Mouse (Mus musculus): ENCODE measurements around the gene Drd4. TPM values are rescaled to one million over a fixed set of nuclear protein-coding genes. Genes with fewer than 3 reads are reported as not detected.

Drd4 gene
- polyA plus RNA-seq, 1 experiment, result 0.03 TPM

- H3K36me3 ChIP-seq (ENCODE audit: control insufficient read depth, insufficient read depth, low read length), result no peaks in the 10 kb centered on the region
- no peaks in the 10 kb centered on the region for H3K27me3 ChIP-seq (replicated peaks; ENCODE audit: control insufficient read depth, insufficient read depth, low read length)
- TF ChIP-seq CTCF (conservative IDR thresholded peaks at IDR 0.05; ENCODE audit: insufficient read depth, insufficient read length, low read depth, low read length), result no peak
- no peak for TF ChIP-seq POLR2A (IDR thresholded peaks at IDR 0.05; ENCODE audit: low read depth, low read length)
- WGBS, result 76% methylated on average over 11 of the region's 11 CpGs
- DNase-seq, result no peak
- H3K4me3 ChIP-seq (ENCODE audit: insufficient read depth, low read depth, low read length), result no peak overlapping the region
- H3K27ac ChIP-seq (ENCODE audit: insufficient read depth, low read depth, low read length), result no peak overlapping the region
- peaks cover 21% of the 10 kb centered on the region for H3K4me1 ChIP-seq (ENCODE audit: control insufficient read depth, insufficient read depth, low read length)
Measured at GRCm38 (mm10) chr7:141277701-141278678, 13.8 kb upstream of the Drd4 start.

- Histone ChIP-seq H3K27ac (ENCODE audit: insufficient read depth, low read depth, low read length) (no peak within 1 kb of the TSS), H3K4me3 (ENCODE audit: insufficient read depth, low read depth, low read length) (peak within 1 kb of the TSS; percentile 46; the same call in 1 of the 2 replicates), H3K4me1 (ENCODE audit: control insufficient read depth, insufficient read depth, low read length) (peaks cover 21% of the 10 kb centered on the region), H3K27me3 (replicated peaks; ENCODE audit: control insufficient read depth, insufficient read depth, low read length) (no peaks in the 10 kb centered on the region), H3K36me3 (ENCODE audit: control insufficient read depth, insufficient read depth, low read length) (no peaks in the 10 kb centered on the region)
- DNase-seq, result peak; percentile 45
- TF ChIP-seq CTCF (conservative IDR thresholded peaks at IDR 0.05; ENCODE audit: insufficient read depth, insufficient read length, low read depth, low read length), result peak; percentile 54; the same call in 1 of the 2 replicates
- TF ChIP-seq POLR2A (IDR thresholded peaks at IDR 0.05; ENCODE audit: low read depth, low read length), result no peak
- 11% methylated on average over 46 of the region's 46 CpGs for WGBS
Measured at GRCm38 (mm10) chr7:141278766-141279590, 12.8 kb upstream of the Drd4 start, which contains the start of gene Sct. Gene Sct, minus strand, starts transcription at chr7:141279133.

GRCm38 (mm10) chr7:141281442-141281841 lies 10.4 kb upstream of the Drd4 start:
- Histone ChIP-seq H3K36me3 (ENCODE audit: control insufficient read depth, insufficient read depth, low read length) (no peaks in the 10 kb centered on the region), H3K27me3 (replicated peaks; ENCODE audit: control insufficient read depth, insufficient read depth, low read length) (no peaks in the 10 kb centered on the region), H3K27ac (ENCODE audit: insufficient read depth, low read depth, low read length) (no peak overlapping the region), H3K4me1 (ENCODE audit: control insufficient read depth, insufficient read depth, low read length) (peaks cover 12% of the 10 kb centered on the region), H3K4me3 (ENCODE audit: insufficient read depth, low read depth, low read length) (no peak overlapping the region)
- 36% methylated on average over 6 of the region's 6 CpGs for WGBS
- DNase-seq, result peak; percentile 74
- no peak for TF ChIP-seq CTCF (conservative IDR thresholded peaks at IDR 0.05; ENCODE audit: insufficient read depth, insufficient read length, low read depth, low read length)
- TF ChIP-seq POLR2A (IDR thresholded peaks at IDR 0.05; ENCODE audit: low read depth, low read length), result no peak

GRCm38 (mm10) chr7:141282756-141283155 lies 9.1 kb upstream of the Drd4 start:
- no peak for TF ChIP-seq POLR2A (IDR thresholded peaks at IDR 0.05; ENCODE audit: low read depth, low read length)
- TF ChIP-seq CTCF (conservative IDR thresholded peaks at IDR 0.05; ENCODE audit: insufficient read depth, insufficient read length, low read depth, low read length), result no peak
- no peaks in the 10 kb centered on the region for H3K36me3 ChIP-seq (ENCODE audit: control insufficient read depth, insufficient read depth, low read length)
- DNase-seq, result peak; percentile 31
- peaks cover 8% of the 10 kb centered on the region for H3K4me1 ChIP-seq (ENCODE audit: control insufficient read depth, insufficient read depth, low read length)
- H3K27ac ChIP-seq (ENCODE audit: insufficient read depth, low read depth, low read length), result no peak overlapping the region
- H3K4me3 ChIP-seq (ENCODE audit: insufficient read depth, low read depth, low read length), result no peak overlapping the region
- H3K27me3 ChIP-seq (replicated peaks; ENCODE audit: control insufficient read depth, insufficient read depth, low read length), result no peaks in the 10 kb centered on the region
- WGBS, result 65% methylated on average over 4 of the region's 4 CpGs

GRCm38 (mm10) chr7:141288042-141288441 lies 3.8 kb upstream of the Drd4 start:
- Histone ChIP-seq H3K4me3 (ENCODE audit: insufficient read depth, low read depth, low read length) (no peak overlapping the region), H3K4me1 (ENCODE audit: control insufficient read depth, insufficient read depth, low read length) (no peaks in the 10 kb centered on the region), H3K36me3 (ENCODE audit: control insufficient read depth, insufficient read depth, low read length) (no peaks in the 10 kb centered on the region), H3K27me3 (replicated peaks; ENCODE audit: control insufficient read depth, insufficient read depth, low read length) (no peaks in the 10 kb centered on the region), H3K27ac (ENCODE audit: insufficient read depth, low read depth, low read length) (no peak overlapping the region)
- TF ChIP-seq CTCF (conservative IDR thresholded peaks at IDR 0.05; ENCODE audit: insufficient read depth, insufficient read length, low read depth, low read length) (no peak), POLR2A (IDR thresholded peaks at IDR 0.05; ENCODE audit: low read depth, low read length) (no peak)
- WGBS, result 81% methylated on average over 3 of the region's 3 CpGs
- no peak for DNase-seq

- Histone ChIP-seq H3K4me3 (ENCODE audit: insufficient read depth, low read depth, low read length) (no peak overlapping the region), H3K27ac (ENCODE audit: insufficient read depth, low read depth, low read length) (no peak overlapping the region), H3K4me1 (ENCODE audit: control insufficient read depth, insufficient read depth, low read length) (peaks cover 5% of the 10 kb centered on the region), H3K27me3 (replicated peaks; ENCODE audit: control insufficient read depth, insufficient read depth, low read length) (peaks cover 3% of the 10 kb centered on the region; the same call in 1 of the 2 replicates), H3K36me3 (ENCODE audit: control insufficient read depth, insufficient read depth, low read length) (no peaks in the 10 kb centered on the region)
- WGBS, result 77% methylated on average over 15 of the region's 15 CpGs
- no peak for DNase-seq
- TF ChIP-seq POLR2A (IDR thresholded peaks at IDR 0.05; ENCODE audit: low read depth, low read length) (no peak), CTCF (conservative IDR thresholded peaks at IDR 0.05; ENCODE audit: insufficient read depth, insufficient read length, low read depth, low read length) (no peak)
Measured at GRCm38 (mm10) chr7:141292583-141293388, 980 bp downstream of the Drd4 start.

All from kidney, adult 2 months (tissue).